Mouse (Mus musculus) stomach, postnatal 0 days (tissue): ENCODE data around the gene Ddx19b.
"Not testable (repeated sequence)": the region's sequence is repeated elsewhere in the genome, so short reads cannot be mapped to it uniquely, and the experiment has no call there.

Source experiments
- CTCF ChIP-seq: IDR thresholded peaks from 2 replicates; pipeline ENCODE4 v1.5.1; 2016; ENCODE audit warnings: antibody characterized with exemption, low read depth, mild to moderate bottlenecking, moderate library complexity
- EP300 ChIP-seq: optimal IDR thresholded peaks from 2 replicates; pipeline ENCODE3; 2016; ENCODE audit warnings: antibody characterized with exemption

GRCm38 (mm10) chr8:110958553-110958952 lies 73.0 kb downstream of the Ddx19b start:
- TF ChIP-seq CTCF, result peak; percentile 17
- not testable (repeated sequence) for TF ChIP-seq EP300
